Mouse (Mus musculus) thymus, adult 2 months (tissue): ENCODE results near the gene Krtdap. TPM values are rescaled to one million over a fixed set of nuclear protein-coding genes. Genes with fewer than 3 reads are reported as not detected.

ENCODE experiments used
- DNase-seq: peaks from one replicate; pipeline ENCODE4 v3.0.0; 2021
- H3K27ac ChIP-seq: fragments of 200-500 bp; 2 replicates; pipeline ENCODE4 v1.5.1; 2012; ENCODE audit warnings: low read length, control low read depth; ENCODE audit not compliant: control insufficient read depth, insufficient read depth
- H3K27me3 ChIP-seq: fragments of 200-500 bp; 2 replicates; pipeline ENCODE4 v1.6.1; 2012; ENCODE audit warnings: mild to moderate bottlenecking, low read length, moderate library complexity, mixed read lengths; ENCODE audit not compliant: control insufficient read depth, insufficient read depth
- H3K36me3 ChIP-seq: fragments of 200-500 bp; 2 replicates; pipeline ENCODE4 v1.6.1; 2012; ENCODE audit warnings: mild to moderate bottlenecking, low read length, moderate library complexity; ENCODE audit not compliant: control insufficient read depth, insufficient read depth
- H3K4me1 ChIP-seq: fragments of 200-500 bp; replicated peaks from 2 replicates; pipeline ENCODE4 v1.6.1; 2012; ENCODE audit warnings: low read length; ENCODE audit not compliant: control insufficient read depth, insufficient read depth
- H3K4me3 ChIP-seq: fragments of 200-500 bp; 2 replicates; pipeline ENCODE4 v1.5.1; 2012; ENCODE audit warnings: mild to moderate bottlenecking, low read length, control low read depth, moderate library complexity; ENCODE audit not compliant: control insufficient read depth, insufficient read depth
- CTCF ChIP-seq: fragments of 200-500 bp; IDR thresholded peaks from 2 replicates; pipeline ENCODE4 v1.5.1; 2012; ENCODE audit warnings: mild to moderate bottlenecking, control low read depth, low read length, moderate library complexity, borderline replicate concordance; ENCODE audit not compliant: control insufficient read depth, poor library complexity, insufficient read depth; ENCODE audit errors: extremely low read depth
- POLR2A ChIP-seq: fragments of 200-500 bp; IDR thresholded peaks from 2 replicates; pipeline ENCODE4 v1.6.1; 2012; ENCODE audit warnings: mild to moderate bottlenecking, low read length, control low read depth, moderate library complexity; ENCODE audit not compliant: control insufficient read depth, poor library complexity, insufficient read depth; ENCODE audit errors: extremely low read depth
- WGBS: fragments of 180-500 bp; shearing (Covaris S2); methylation state at CpG from one replicate; pipeline ENCODE4 v1.1.7; 2018; 5-methylcytosine and 5-hydroxymethylcytosine counted together
- polyA plus RNA-seq: library from polyadenylated mRNA; depleted of rRNA; stranded (reverse); fragments of >200 nt; gene quantifications from 2 replicates; pipeline ENCODE4 v1.2.3, GENCODE M21; 2012

Gene Krtdap
- polyA plus RNA-seq, 1 experiment = 18.3 TPM

DNA sequence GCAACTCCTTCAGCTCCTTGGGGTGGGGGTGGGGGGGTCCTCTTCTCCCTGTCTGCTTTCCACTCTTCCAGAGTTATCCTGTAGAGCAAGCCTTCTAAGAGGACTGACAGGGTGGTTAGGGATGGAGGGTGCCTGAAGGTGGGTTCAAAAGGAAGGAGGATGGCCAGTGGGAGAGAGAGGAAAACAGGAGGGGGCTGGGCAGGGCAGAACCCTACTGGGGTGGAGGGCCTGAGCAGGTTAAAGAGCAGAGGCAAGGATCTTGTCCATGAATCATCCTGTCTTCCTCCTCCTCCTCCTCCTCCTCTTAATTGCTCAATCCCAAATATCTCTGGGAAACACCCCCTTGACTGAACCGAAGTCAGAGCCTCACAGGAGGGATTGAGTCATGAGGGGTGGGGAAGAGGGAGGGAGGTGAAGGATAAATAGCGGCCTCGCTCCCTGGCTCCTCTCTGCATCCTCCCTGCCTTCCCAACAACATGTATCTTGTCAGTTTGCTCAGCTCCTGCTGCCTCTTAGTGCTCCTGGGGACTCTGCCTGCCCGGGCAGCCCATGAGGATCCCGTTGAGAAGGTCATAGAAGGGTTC, 36.5 kb upstream of the Krtdap start, which contains the start of gene Sbsn:
Gene Sbsn (plus strand): TSS at position 386 of the 584 bp plus-strand sequence.
- WGBS = 90% methylated on average over 5 of the region's 5 CpGs

DNA sequence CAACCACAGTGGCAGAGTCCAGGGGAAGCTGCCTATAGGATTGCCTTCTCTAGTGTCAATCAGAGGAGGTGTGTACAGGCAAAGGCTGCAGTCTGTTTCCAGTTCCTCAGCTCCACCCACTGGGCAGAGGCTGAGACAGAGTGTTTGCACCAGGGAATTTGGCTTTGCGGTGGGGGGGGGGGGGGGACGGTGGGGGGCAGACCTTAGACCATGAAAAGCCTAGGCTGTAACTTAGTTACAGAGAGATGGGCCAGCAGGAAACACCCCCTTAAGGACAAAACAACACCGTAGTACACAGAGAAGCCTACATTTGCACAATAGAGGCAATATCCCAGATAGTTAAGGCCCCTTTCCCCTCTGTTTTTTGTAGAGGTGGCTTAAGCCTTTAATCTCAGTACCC, 30.7 kb upstream of the Krtdap start:
- H3K4me1 ChIP-seq = no peaks in the 10 kb centered on the region
- H3K27ac ChIP-seq = no peak overlapping the region
- H3K4me3 ChIP-seq = no peak overlapping the region
- H3K36me3 ChIP-seq = no peaks in the 10 kb centered on the region
- WGBS = 85% methylated on average over 3 of the region's 3 CpGs
- no peak for DNase-seq
- no peak for TF ChIP-seq POLR2A
- no peak for TF ChIP-seq CTCF
- no peaks in the 10 kb centered on the region for H3K27me3 ChIP-seq

More for the DNA sequence above, 36.5 kb upstream of the Krtdap start, which contains the start of gene Sbsn:
- TF ChIP-seq POLR2A = no peak
- no peak for TF ChIP-seq CTCF
- Histone ChIP-seq H3K27me3 (no peaks in the 10 kb centered on the region), H3K4me1 (no peaks in the 10 kb centered on the region), H3K27ac (no peak within 1 kb of the TSS), H3K36me3 (no peaks in the 10 kb centered on the region), H3K4me3 (no peak within 1 kb of the TSS)
- no peak for DNase-seq

DNA sequence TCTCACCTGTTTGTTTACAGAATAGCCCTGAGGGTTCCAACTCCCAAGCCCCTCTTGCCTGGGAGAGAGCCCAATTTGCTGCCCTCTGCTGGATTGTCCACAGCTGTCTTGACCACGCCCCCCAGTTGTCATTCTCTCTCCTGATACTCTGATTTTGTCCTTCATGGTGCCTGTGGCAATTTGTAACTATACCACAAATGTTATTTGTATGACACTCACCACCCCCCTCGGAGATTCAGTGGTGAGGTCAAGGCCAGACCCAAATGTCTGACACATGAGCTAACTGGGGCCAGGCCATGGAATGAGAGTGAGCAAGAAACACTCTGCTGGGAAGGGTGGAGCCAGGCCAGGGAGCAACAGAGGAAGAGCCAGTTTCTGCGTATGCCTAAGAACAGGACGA, 28.8 kb upstream of the Krtdap start:
- Histone ChIP-seq H3K36me3 (no peaks in the 10 kb centered on the region), H3K4me1 (no peaks in the 10 kb centered on the region), H3K4me3 (no peak overlapping the region), H3K27me3 (no peaks in the 10 kb centered on the region), H3K27ac (no peak overlapping the region)
- TF ChIP-seq POLR2A (no peak), CTCF (no peak)
- WGBS = 86% methylated on average over 4 of the region's 4 CpGs
- peak; percentile 24 for DNase-seq

DNA sequence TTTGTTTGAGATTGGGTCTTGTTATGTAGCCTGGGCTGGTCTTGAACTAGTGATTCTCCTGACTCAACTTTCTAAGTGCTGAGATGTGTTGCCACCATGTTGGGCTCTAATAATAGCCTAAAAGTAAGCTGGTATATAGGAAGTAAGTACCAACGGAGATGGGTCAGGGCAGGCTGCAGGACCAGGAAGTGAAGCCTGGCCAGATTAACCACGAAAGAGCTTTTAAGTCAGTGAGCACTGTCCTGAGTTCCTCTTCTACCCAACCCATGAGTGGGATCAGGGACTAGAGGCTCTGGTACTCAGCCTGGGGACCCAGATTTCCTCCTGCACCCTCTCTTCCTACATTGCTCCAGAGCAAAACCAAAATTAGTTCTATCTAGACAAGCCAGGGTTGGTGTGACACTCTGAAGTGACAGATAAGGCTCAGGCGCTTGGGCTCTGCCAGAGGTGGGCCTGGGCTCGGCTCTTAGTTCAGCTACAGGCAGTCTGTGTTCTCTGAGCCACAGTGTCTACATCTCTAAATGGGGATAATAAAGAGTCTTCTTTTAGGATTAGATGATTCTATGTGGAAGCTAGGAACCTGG, 25.8 kb upstream of the Krtdap start:
- no peak for DNase-seq
- no peak overlapping the region for H3K27ac ChIP-seq
- TF ChIP-seq POLR2A (no peak), CTCF (no peak)
- no peaks in the 10 kb centered on the region for H3K27me3 ChIP-seq
- no peak overlapping the region for H3K4me3 ChIP-seq
- 31% methylated on average over 4 of the region's 4 CpGs for WGBS
- H3K4me1 ChIP-seq = no peaks in the 10 kb centered on the region
- no peaks in the 10 kb centered on the region for H3K36me3 ChIP-seq

DNA sequence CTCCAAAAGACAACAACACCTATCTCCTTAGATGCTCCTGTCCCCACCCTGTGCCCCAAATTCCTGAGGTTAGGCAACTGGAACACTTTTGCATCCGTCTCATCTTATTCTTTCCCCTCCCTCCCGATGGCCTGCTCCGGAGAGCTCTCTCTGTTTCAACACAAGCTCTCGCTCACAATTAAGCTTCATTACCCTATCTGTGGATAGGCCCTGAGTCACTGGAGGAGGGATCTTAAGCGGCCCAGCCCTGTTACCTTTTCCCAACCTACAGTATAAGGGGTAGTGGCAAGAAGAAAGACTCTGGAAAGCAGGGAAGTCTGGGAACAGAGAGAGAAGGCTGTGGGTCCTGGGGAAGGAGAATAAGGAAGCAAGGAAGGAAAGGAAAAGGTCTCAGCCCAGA, 24.2 kb upstream of the Krtdap start, which contains the start of gene Dmkn:
Gene Dmkn (plus strand): TSS at position 301 of the 400 bp plus-strand sequence.
- Histone ChIP-seq H3K36me3 (no peaks in the 10 kb centered on the region), H3K4me1 (no peaks in the 10 kb centered on the region), H3K27ac (no peak within 1 kb of the TSS), H3K27me3 (no peaks in the 10 kb centered on the region), H3K4me3 (no peak within 1 kb of the TSS)
- DNase-seq = no peak
- no peak for TF ChIP-seq POLR2A
- TF ChIP-seq CTCF = no peak
- 87% methylated on average over 5 of the region's 5 CpGs for WGBS

DNA sequence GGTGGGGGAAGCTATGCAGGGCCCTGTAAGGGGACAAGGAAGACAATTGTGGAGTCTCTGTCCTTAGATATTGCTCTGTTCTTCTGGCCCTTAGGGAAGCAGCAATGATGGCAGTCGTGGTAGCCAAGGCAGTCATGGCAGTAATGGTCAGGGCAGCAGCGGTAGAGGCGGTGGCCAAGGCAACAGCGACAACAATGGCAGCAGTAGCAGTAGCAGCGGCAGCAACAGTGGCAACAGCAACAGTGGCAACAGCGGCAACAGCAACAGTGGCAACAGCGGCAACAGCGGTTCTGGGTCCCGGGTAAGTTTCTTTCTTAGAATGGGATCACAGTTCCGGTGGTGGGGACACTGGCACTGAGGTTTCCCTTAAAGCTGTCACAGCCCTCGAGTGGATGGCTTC, 22.5 kb upstream of the Krtdap start:
- Histone ChIP-seq H3K36me3 (no peaks in the 10 kb centered on the region), H3K4me1 (no peaks in the 10 kb centered on the region), H3K27me3 (no peaks in the 10 kb centered on the region), H3K4me3 (no peak overlapping the region), H3K27ac (no peak overlapping the region)
- TF ChIP-seq POLR2A (no peak), CTCF (no peak)
- no peak for DNase-seq
- WGBS = 66% methylated on average over 11 of the region's 11 CpGs
